Mouse (Mus musculus) C2C12 (cell line): ENCODE measurements around the gene Strn.

Source experiments
- CEBPB ChIP-seq: IDR thresholded peaks from one replicate; pipeline ENCODE4 v1.6.1; 2011; ENCODE audit warnings: low read depth, mild to moderate bottlenecking, control low read depth, moderate library complexity
- CTCF ChIP-seq: IDR thresholded peaks from one replicate; pipeline ENCODE4 v1.5.1; 2011; ENCODE audit not compliant: control insufficient read depth, insufficient read depth, insufficient read length
- FOSL1 ChIP-seq: IDR thresholded peaks from one replicate; pipeline ENCODE4 v1.8.0; 2011; ENCODE audit warnings: mild to moderate bottlenecking, low read length; ENCODE audit not compliant: poor library complexity, insufficient read depth, severe bottlenecking
- MAX ChIP-seq: IDR thresholded peaks from one replicate; pipeline ENCODE4 v1.6.1; 2011; ENCODE audit warnings: mild to moderate bottlenecking, control low read depth
- MYOD1 ChIP-seq: IDR thresholded peaks from one replicate; pipeline ENCODE4 v1.6.1; 2011; ENCODE audit warnings: low read depth; ENCODE audit not compliant: control insufficient read depth, insufficient read length
- MYOG ChIP-seq: IDR thresholded peaks from one replicate; pipeline ENCODE4 v1.6.1; 2011; ENCODE audit not compliant: control insufficient read depth, insufficient read length; ENCODE audit errors: extremely low read depth
- USF1 ChIP-seq: IDR thresholded peaks from one replicate; pipeline ENCODE4 v1.6.1; 2011; ENCODE audit warnings: low read depth, mild to moderate bottlenecking, control low read depth, moderate library complexity

DNA sequence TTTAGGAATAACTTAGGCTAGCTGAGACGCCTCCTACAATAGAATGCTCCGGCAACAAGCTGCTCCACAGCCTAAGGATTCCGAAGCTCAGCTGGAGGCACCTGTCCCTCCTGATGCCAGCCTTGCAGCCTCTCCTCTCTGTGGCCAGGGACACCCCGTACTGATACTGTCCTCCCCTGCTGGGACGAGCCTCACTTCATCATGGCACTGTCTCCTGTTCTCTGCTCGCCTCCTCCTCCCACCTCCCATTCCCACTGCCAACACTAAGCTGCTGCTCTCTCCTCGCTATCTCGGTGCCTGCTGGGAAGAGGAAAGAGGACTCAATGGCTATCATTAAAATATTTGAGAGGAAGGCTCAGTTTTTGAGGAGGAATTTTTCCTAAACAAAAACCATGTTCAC is 30.6 kb upstream of the Strn start:
- TF ChIP-seq MAX: no peak
- TF ChIP-seq CTCF: no peak
- TF ChIP-seq MYOD1: no peak
- TF ChIP-seq MYOG: no peak
- TF ChIP-seq FOSL1: no peak
- no peak for TF ChIP-seq USF1
- TF ChIP-seq CEBPB: no peak
